Mouse (Mus musculus) liver, embryonic 14.5 days (tissue): ENCODE measurements at regions not wholly inside any gene's neighbourhood (a gene's known extent, or its start where the extent isn't known, plus 50 kb on each side); places are given as distances from the start of the nearest gene placed in this dataset.

Experiments used
- ATAC-seq: fragments of 200-750 bp; cut with Nextera tagmentation; 2 replicates; pipeline ENCODE4 v1.8.0; 2017; ENCODE audit warnings: moderate number of reproducible peaks, mild to moderate bottlenecking, moderate library complexity; ENCODE audit not compliant: insufficient read depth
- DNase-seq, 3 experiments: peaks; one replicate each; pipeline ENCODE4 v3.0.0-alpha.2; 2012 to 2013; ENCODE audit warnings: low read depth in 3 of 3, low spot score in 3 of 3
- H3K27ac ChIP-seq: fragments of 300-500 bp; sonication (generic); 2 replicates; pipeline ENCODE4 v1.5.1; 2014; ENCODE audit warnings: moderate library complexity, mild to moderate bottlenecking, control low read depth, inconsistent platforms
- H3K27me3 ChIP-seq: fragments of 300-500 bp; sonication (generic); 2 replicates; pipeline ENCODE4 v1.6.1; 2014; ENCODE audit warnings: mild to moderate bottlenecking, low read length, moderate library complexity; ENCODE audit not compliant: control insufficient read depth, insufficient read depth
- H3K36me3 ChIP-seq: fragments of 300-500 bp; sonication (generic); replicated peaks from 2 replicates; pipeline ENCODE4 v1.6.1; 2014; ENCODE audit warnings: low read depth; ENCODE audit not compliant: control insufficient read depth, insufficient read depth
- H3K4me1 ChIP-seq, 2 experiments: fragments of 200-500 bp in 1 of 2; fragments of 300-500 bp in 1 of 2; sonication (generic) in 1 of 2; replicated peaks; 2 replicates each; pipeline ENCODE4 v1.6.1; 2012 to 2014; ENCODE audit warnings: antibody characterized with exemption in 1 of 2, inconsistent platforms in 1 of 2, low read length in 1 of 2; ENCODE audit not compliant: control insufficient read depth in 2 of 2, insufficient read depth in 2 of 2
- H3K4me2 ChIP-seq: fragments of 300-500 bp; sonication (generic); 2 replicates; pipeline ENCODE4 v1.6.1; 2014; ENCODE audit warnings: low read depth, mild to moderate bottlenecking, control low read depth, moderate library complexity
- H3K4me3 ChIP-seq, 2 experiments: fragments of 200-500 bp in 1 of 2; fragments of 300-500 bp in 1 of 2; sonication (generic) in 1 of 2; 2 replicates each; pipeline ENCODE4 v1.5.1; 2012 to 2014; ENCODE audit warnings: low read depth in 2 of 2, low read length in 2 of 2, mild to moderate bottlenecking in 2 of 2, control low read depth in 1 of 2, inconsistent platforms in 1 of 2, moderate library complexity in 1 of 2; ENCODE audit not compliant: insufficient read depth in 1 of 2
- H3K9ac ChIP-seq: fragments of 300-500 bp; sonication (generic); replicated peaks from 2 replicates; pipeline ENCODE4 v1.6.1; 2014; ENCODE audit warnings: mild to moderate bottlenecking, control low read depth, moderate library complexity
- H3K9me3 ChIP-seq: fragments of 300-500 bp; sonication (generic); 2 replicates; pipeline ENCODE4 v1.6.1; 2016; ENCODE audit warnings: low read length, mixed read lengths; ENCODE audit not compliant: control insufficient read depth
- CTCF ChIP-seq: IDR thresholded peaks from 2 replicates; pipeline ENCODE4 v1.5.1; 2016; ENCODE audit warnings: antibody characterized with exemption, low read depth, control low read depth
- EP300 ChIP-seq: IDR thresholded peaks from 2 replicates; pipeline ENCODE4 v1.6.1; 2016; ENCODE audit warnings: antibody characterized with exemption, low read depth
- WGBS: fragments of 180-500 bp; shearing (Covaris S2); extraction: QIAGEN DNeasy Blood & Tissue Kit; methylation state at CpG from one replicate; pipeline ENCODE4 v1.1.7; 2014; ENCODE audit not compliant: insufficient replicate concordance; 5-methylcytosine and 5-hydroxymethylcytosine counted together

DNA sequence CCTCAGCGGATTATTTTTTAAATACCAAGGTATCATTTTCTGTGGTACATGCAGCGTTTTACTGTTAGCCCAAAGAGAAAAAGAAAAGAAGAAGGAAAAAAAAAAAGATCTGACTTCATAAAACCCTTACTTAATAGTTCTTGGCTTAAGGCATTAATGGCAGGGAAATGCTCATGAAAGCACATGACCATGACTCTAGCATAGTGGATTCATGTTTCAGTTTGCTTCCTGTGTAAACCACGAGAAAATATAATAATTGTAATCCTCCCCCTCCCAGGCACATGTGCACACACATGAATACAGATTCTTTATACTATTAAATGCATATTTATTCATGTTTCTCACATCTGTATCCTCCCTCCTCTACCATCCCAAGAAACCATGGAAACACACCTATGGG, 486.9 kb upstream of the Gm9747 start:
- Histone ChIP-seq H3K9me3 (no peaks in the 10 kb centered on the region), H3K9ac (no peak overlapping the region), H3K4me1 (no peaks in the 10 kb centered on the region; a peak in 1 of 4 replicates), H3K4me2 (no peak overlapping the region), H3K27me3 (no peaks in the 10 kb centered on the region), H3K4me3 (no peak overlapping the region), H3K27ac (no peak overlapping the region), H3K36me3 (no peaks in the 10 kb centered on the region)
- no peak for TF ChIP-seq EP300
- no peak for TF ChIP-seq CTCF
- DNase-seq (no peak), ATAC-seq (no peak)
- WGBS, result 46% methylated on average over 3 of the region's 3 CpGs

GRCm38 (mm10) chr1:81747025-81747424, 485.9 kb upstream of the Gm9747 start:
- Histone ChIP-seq H3K36me3 (no peaks in the 10 kb centered on the region), H3K9ac (no peak overlapping the region), H3K27me3 (no peaks in the 10 kb centered on the region), H3K4me2 (no peak overlapping the region), H3K4me3 (no peak overlapping the region), H3K27ac (no peak overlapping the region), H3K9me3 (no peaks in the 10 kb centered on the region), H3K4me1 (no peaks in the 10 kb centered on the region; a peak in 1 of 4 replicates)
- TF ChIP-seq CTCF, result no peak
- TF ChIP-seq EP300, result no peak
- ATAC-seq (no peak), DNase-seq (no peak)
- WGBS, result 62% methylated on average over 3 of the region's 3 CpGs

DNA sequence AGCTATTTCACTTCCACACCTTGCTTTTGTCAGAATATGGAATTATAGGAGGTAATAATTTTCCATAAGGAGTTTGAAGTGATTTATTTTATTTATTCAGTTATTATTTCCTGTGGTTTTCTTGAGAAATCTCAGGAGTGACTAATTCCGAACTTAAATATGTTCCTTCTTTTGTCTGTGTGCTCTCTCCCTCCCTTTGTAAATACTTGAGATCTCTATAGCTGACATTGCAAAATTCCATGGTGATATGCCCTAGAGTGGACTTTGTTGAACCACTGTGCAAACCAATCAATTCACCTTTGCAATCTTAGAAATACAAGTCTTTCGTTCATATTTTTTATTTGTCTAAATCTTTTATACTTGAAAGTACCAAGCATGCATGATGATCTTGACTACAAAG, 478.8 kb upstream of the Gm9747 start:
- Histone ChIP-seq H3K9me3 (no peaks in the 10 kb centered on the region), H3K9ac (no peak overlapping the region), H3K36me3 (no peaks in the 10 kb centered on the region), H3K27me3 (no peaks in the 10 kb centered on the region), H3K4me1 (no peaks in the 10 kb centered on the region), H3K4me2 (no peak overlapping the region), H3K27ac (no peak overlapping the region), H3K4me3 (no peak overlapping the region)
- DNase-seq (no peak), ATAC-seq (no peak)
- TF ChIP-seq CTCF (no peak), EP300 (no peak)
- WGBS, result 52% methylated on average over 2 of the region's 2 CpGs

DNA sequence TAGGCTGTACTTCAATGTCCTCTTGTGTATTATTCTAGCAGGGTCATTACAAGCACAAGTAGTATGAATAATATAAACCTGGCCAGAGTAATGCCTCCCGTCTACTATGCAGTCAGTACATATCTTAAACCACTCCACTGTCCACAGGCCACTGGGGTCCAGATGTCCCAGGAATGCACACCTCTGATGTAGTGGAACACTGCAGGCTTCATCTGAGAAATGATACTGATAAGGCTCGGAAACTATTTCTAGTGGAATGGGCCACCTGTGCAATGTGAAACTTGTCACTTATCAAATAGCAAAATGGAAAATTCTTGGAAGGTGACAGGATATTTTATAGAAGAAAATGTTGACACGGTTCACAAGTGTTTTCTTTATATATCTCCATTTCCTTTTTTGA, 477.6 kb upstream of the Gm9747 start:
- no peaks in the 10 kb centered on the region for H3K27me3 ChIP-seq
- no peak overlapping the region for H3K4me2 ChIP-seq
- H3K27ac ChIP-seq, result no peak overlapping the region
- H3K4me1 ChIP-seq, result no peaks in the 10 kb centered on the region
- no peak for TF ChIP-seq CTCF
- TF ChIP-seq EP300, result no peak
- H3K9ac ChIP-seq, result no peak overlapping the region
- no peaks in the 10 kb centered on the region for H3K36me3 ChIP-seq
- DNase-seq, result no peak
- H3K4me3 ChIP-seq, result no peak overlapping the region
- 53% methylated on average over 3 of the region's 3 CpGs for WGBS
- no peaks in the 10 kb centered on the region for H3K9me3 ChIP-seq
- ATAC-seq, result no peak

DNA sequence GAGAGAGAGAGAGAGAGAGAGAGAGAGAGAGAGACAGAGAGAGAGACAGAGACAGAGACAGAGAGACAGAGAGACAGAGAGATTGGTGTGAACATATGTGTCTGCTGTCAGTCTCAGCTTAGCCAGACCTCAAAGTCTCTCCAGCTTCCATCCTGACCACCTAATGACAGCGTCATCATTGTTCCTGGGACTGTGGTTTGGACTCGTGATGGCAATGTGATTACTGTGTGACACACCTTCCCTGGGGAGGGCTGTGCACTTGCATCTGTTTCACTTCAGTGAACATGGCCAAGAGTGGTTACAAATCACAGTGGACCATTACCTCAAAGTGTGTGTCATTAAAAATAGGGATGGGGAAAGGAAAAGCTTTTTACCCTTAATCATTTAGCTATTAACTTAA, 477.2 kb upstream of the Gm9747 start:
- Histone ChIP-seq H3K9me3 (no peaks in the 10 kb centered on the region), H3K27me3 (no peaks in the 10 kb centered on the region), H3K36me3 (no peaks in the 10 kb centered on the region), H3K4me3 (no peak overlapping the region), H3K9ac (no peak overlapping the region), H3K4me2 (no peak overlapping the region), H3K27ac (no peak overlapping the region), H3K4me1 (no peaks in the 10 kb centered on the region)
- ATAC-seq (no peak), DNase-seq (no peak)
- WGBS, result 59% methylated on average over 2 of the region's 2 CpGs
- TF ChIP-seq EP300, result no peak
- no peak for TF ChIP-seq CTCF

- ATAC-seq, result no peak
- WGBS, result 43% methylated on average over 2 of the region's 2 CpGs
- Histone ChIP-seq H3K4me3 (no peak overlapping the region), H3K27me3 (no peaks in the 10 kb centered on the region), H3K4me1 (no peaks in the 10 kb centered on the region), H3K4me2 (no peak overlapping the region), H3K9me3 (no peaks in the 10 kb centered on the region), H3K27ac (no peak overlapping the region), H3K36me3 (no peaks in the 10 kb centered on the region), H3K9ac (no peak overlapping the region)
- DNase-seq, result no peak
- TF ChIP-seq EP300, result no peak
- TF ChIP-seq CTCF, result no peak
These were observed 473.0 kb upstream of the Gm9747 start for GRCm38 (mm10) chr1:81759919-81760318.
